Mouse (Mus musculus) liver, embryonic 11.5 days (tissue): ENCODE results near the gene Ciz1. TPM values are rescaled to one million over a fixed set of nuclear protein-coding genes. Genes with fewer than 3 reads are reported as not detected.

Source experiments
- ATAC-seq: fragments of 200-750 bp; cut with Nextera tagmentation; replicated peaks from 2 replicates; pipeline ENCODE4 v1.8.0; 2017; ENCODE audit warnings: moderate number of reproducible peaks, mild to moderate bottlenecking, moderate TSS enrichment, moderate library complexity; ENCODE audit not compliant: low FRiP score
- DNase-seq: peaks from one replicate; pipeline ENCODE4 v3.0.0-alpha.2; 2017; ENCODE audit warnings: low spot score
- H3K27ac ChIP-seq: fragments of 300-500 bp; sonication (generic); 2 replicates; pipeline ENCODE4 v1.5.1; 2014; ENCODE audit warnings: mild to moderate bottlenecking, low read depth, low read length, control low read depth
- H3K27me3 ChIP-seq: fragments of 300-500 bp; sonication (generic); replicated peaks from 2 replicates; pipeline ENCODE4 v1.6.1; 2014; ENCODE audit warnings: low read length, mixed read lengths; ENCODE audit not compliant: control insufficient read depth, insufficient read depth
- H3K36me3 ChIP-seq: fragments of 300-500 bp; sonication (generic); 2 replicates; pipeline ENCODE4 v1.6.1; 2014; ENCODE audit warnings: mild to moderate bottlenecking, low read length, moderate library complexity, mixed read lengths; ENCODE audit not compliant: control insufficient read depth, insufficient read depth
- H3K4me1 ChIP-seq: fragments of 300-500 bp; sonication (generic); replicated peaks from 2 replicates; pipeline ENCODE4 v1.6.1; 2014; ENCODE audit warnings: low read length, mixed read lengths; ENCODE audit not compliant: control insufficient read depth, insufficient read depth
- H3K4me2 ChIP-seq: fragments of 300-500 bp; sonication (generic); 2 replicates; pipeline ENCODE4 v1.6.1; 2014; ENCODE audit warnings: mild to moderate bottlenecking, control low read depth, moderate library complexity
- H3K4me3 ChIP-seq: fragments of 300-500 bp; sonication (generic); 2 replicates; pipeline ENCODE4 v1.5.1; 2014; ENCODE audit warnings: low read depth, low read length, control low read depth
- H3K9ac ChIP-seq: fragments of 300-500 bp; sonication (generic); 2 replicates; pipeline ENCODE4 v1.6.1; 2014; ENCODE audit warnings: low read depth, low read length, control low read depth
- H3K9me3 ChIP-seq: fragments of 300-500 bp; sonication (generic); 2 replicates; pipeline ENCODE4 v1.6.1; 2016; ENCODE audit warnings: low read length, inconsistent platforms, mixed read lengths; ENCODE audit not compliant: control insufficient read depth
- WGBS: fragments of 180-500 bp; shearing (Covaris S2); extraction: QIAGEN DNeasy Blood & Tissue Kit; methylation state at CpG from one replicate; pipeline ENCODE4 v1.1.7; 2014; 5-methylcytosine and 5-hydroxymethylcytosine counted together
- polyA plus RNA-seq: library from polyadenylated mRNA; unstranded; fragments of >200 nt; fragmentation: Nextera tagmentation; extraction: Ambion mirVana; gene quantifications from 2 replicates; pipeline ENCODE4 v1.2.1, GENCODE M21; 2014

Ciz1 gene
- polyA plus RNA-seq, 1 experiment from 2014 or later = 45.5 TPM

GRCm38 (mm10) chr2:32308870-32309568 is 43.1 kb upstream of the Ciz1 start:
- no peak for ATAC-seq
- Histone ChIP-seq H3K4me2 (no peak overlapping the region), H3K36me3 (peaks cover 24% of the 10 kb centered on the region), H3K4me1 (peaks cover 14% of the 10 kb centered on the region), H3K9me3 (no peaks in the 10 kb centered on the region), H3K27me3 (peaks cover 11% of the 10 kb centered on the region), H3K27ac (no peak overlapping the region), H3K9ac (no peak overlapping the region), H3K4me3 (no peak overlapping the region)
- no peak for DNase-seq
- WGBS = 88% methylated on average over 16 of the region's 16 CpGs

- DNase-seq (no peak), ATAC-seq (no peak)
- no peaks in the 10 kb centered on the region for H3K9me3 ChIP-seq
- no peak overlapping the region for H3K4me3 ChIP-seq
- H3K9ac ChIP-seq = no peak overlapping the region
- no peak overlapping the region for H3K4me2 ChIP-seq
- peaks cover 17% of the 10 kb centered on the region for H3K27me3 ChIP-seq
- no peak overlapping the region for H3K27ac ChIP-seq
- H3K4me1 ChIP-seq = peaks cover 14% of the 10 kb centered on the region
- 85% methylated on average over 18 of the region's 18 CpGs for WGBS
- peaks cover 18% of the 10 kb centered on the region for H3K36me3 ChIP-seq
Observed at GRCm38 (mm10) chr2:32310096-32310845, 41.9 kb upstream of the Ciz1 start.

- Histone ChIP-seq H3K4me3 (peak overlapping the region; percentile 63), H3K9ac (peak overlapping the region; percentile 52), H3K4me2 (peak overlapping the region; percentile 99), H3K36me3 (peaks cover 6% of the 10 kb centered on the region; the same call in 1 of the 2 replicates), H3K27me3 (peaks cover 22% of the 10 kb centered on the region), H3K9me3 (no peaks in the 10 kb centered on the region), H3K27ac (no peak overlapping the region), H3K4me1 (peaks cover 17% of the 10 kb centered on the region)
- no peak for DNase-seq
- 10% methylated on average over 39 of the region's 42 CpGs for WGBS
- no peak for ATAC-seq
Observed at GRCm38 (mm10) chr2:32311443-32312317, 40.4 kb upstream of the Ciz1 start.

- H3K4me1 ChIP-seq = peaks cover 24% of the 10 kb centered on the region
- peak overlapping the region; percentile 99 for H3K4me2 ChIP-seq
- peaks cover 3% of the 10 kb centered on the region; the same call in 1 of the 2 replicates for H3K36me3 ChIP-seq
- ATAC-seq (peak; percentile 87), DNase-seq (peak; percentile 91)
- no peak overlapping the region for H3K27ac ChIP-seq
- H3K9me3 ChIP-seq = no peaks in the 10 kb centered on the region
- WGBS = 2% methylated on average over 54 of the region's 56 CpGs
- peak overlapping the region; percentile 52 for H3K9ac ChIP-seq
- peaks cover 30% of the 10 kb centered on the region for H3K27me3 ChIP-seq
- peak overlapping the region; percentile 63 for H3K4me3 ChIP-seq
Observed at GRCm38 (mm10) chr2:32312318-32312964, 39.7 kb upstream of the Ciz1 start.

- WGBS = 85% methylated on average over 14 of the region's 14 CpGs
- Histone ChIP-seq H3K27ac (no peak overlapping the region), H3K9ac (no peak overlapping the region), H3K36me3 (no peaks in the 10 kb centered on the region), H3K4me2 (no peak overlapping the region), H3K4me1 (peaks cover 36% of the 10 kb centered on the region), H3K4me3 (no peak overlapping the region), H3K27me3 (peaks cover 50% of the 10 kb centered on the region), H3K9me3 (no peaks in the 10 kb centered on the region)
- ATAC-seq = no peak
- DNase-seq = no peak
Observed at GRCm38 (mm10) chr2:32314831-32315230, 37.3 kb upstream of the Ciz1 start.

- H3K27me3 ChIP-seq = peaks cover 53% of the 10 kb centered on the region
- 32% methylated on average over 8 of the region's 8 CpGs for WGBS
- no peak overlapping the region for H3K9ac ChIP-seq
- H3K4me2 ChIP-seq = no peak overlapping the region; the same call in 1 of the 2 replicates
- H3K36me3 ChIP-seq = no peaks in the 10 kb centered on the region
- no peaks in the 10 kb centered on the region for H3K9me3 ChIP-seq
- peak overlapping the region; percentile 0; the same call in 1 of the 2 replicates for H3K27ac ChIP-seq
- DNase-seq = no peak
- H3K4me3 ChIP-seq = no peak overlapping the region
- peaks cover 36% of the 10 kb centered on the region for H3K4me1 ChIP-seq
- no peak for ATAC-seq
Observed at GRCm38 (mm10) chr2:32315751-32316150, 36.4 kb upstream of the Ciz1 start.

GRCm38 (mm10) chr2:32316887-32317656 is 35.1 kb upstream of the Ciz1 start:
- no peak overlapping the region for H3K4me3 ChIP-seq
- H3K27me3 ChIP-seq = peaks cover 55% of the 10 kb centered on the region
- no peak overlapping the region for H3K4me2 ChIP-seq
- no peak for DNase-seq
- peak overlapping the region; percentile 47 for H3K27ac ChIP-seq
- H3K9me3 ChIP-seq = no peaks in the 10 kb centered on the region
- 69% methylated on average over 20 of the region's 20 CpGs for WGBS
- no peaks in the 10 kb centered on the region for H3K36me3 ChIP-seq
- H3K4me1 ChIP-seq = peaks cover 29% of the 10 kb centered on the region
- ATAC-seq = no peak
- H3K9ac ChIP-seq = no peak overlapping the region
